Mouse (Mus musculus) kidney, adult 2 months (tissue): ENCODE measurements around the gene Lingo3. TPM values are rescaled to one million over a fixed set of nuclear protein-coding genes. Genes with fewer than 3 reads are reported as not detected.

Experiments
- DNase-seq: peaks from one replicate; pipeline ENCODE4 v3.0.0; 2021
- H3K27ac ChIP-seq: fragments of 200-500 bp; 2 replicates; pipeline ENCODE4 v1.5.1; 2012; ENCODE audit warnings: low read depth, low read length, control low read depth, inconsistent platforms; ENCODE audit not compliant: insufficient read depth
- H3K27me3 ChIP-seq: fragments of 200-500 bp; replicated peaks from 2 replicates; pipeline ENCODE4 v1.6.1; 2012; ENCODE audit warnings: mild to moderate bottlenecking, moderate library complexity, low read length, inconsistent platforms; ENCODE audit not compliant: control insufficient read depth, insufficient read depth
- H3K36me3 ChIP-seq: fragments of 200-500 bp; 2 replicates; pipeline ENCODE4 v1.6.1; 2012; ENCODE audit warnings: mild to moderate bottlenecking, moderate library complexity, low read length, inconsistent platforms; ENCODE audit not compliant: control insufficient read depth, insufficient read depth
- H3K4me1 ChIP-seq: fragments of 200-500 bp; 2 replicates; pipeline ENCODE4 v1.6.1; 2011; ENCODE audit warnings: low read length; ENCODE audit not compliant: control insufficient read depth, insufficient read depth
- H3K4me3 ChIP-seq: fragments of 200-500 bp; 2 replicates; pipeline ENCODE4 v1.5.1; 2011; ENCODE audit warnings: mild to moderate bottlenecking, low read depth, low read length, control low read depth; ENCODE audit not compliant: insufficient read depth
- CTCF ChIP-seq: fragments of 200-500 bp; conservative IDR thresholded peaks from 2 replicates; pipeline ENCODE4 v1.5.1; 2011; ENCODE audit warnings: low read depth, mild to moderate bottlenecking, control low read depth, low read length, moderate library complexity, mixed read lengths; ENCODE audit not compliant: insufficient read depth, insufficient read length
- POLR2A ChIP-seq: fragments of 200-500 bp; IDR thresholded peaks from one replicate; pipeline ENCODE4 v1.6.1; 2011; ENCODE audit warnings: low read depth, low read length, control low read depth
- WGBS: fragments of 180-500 bp; shearing (Covaris S2); methylation state at CpG from one replicate; pipeline ENCODE4 v1.1.7; 2018; 5-methylcytosine and 5-hydroxymethylcytosine counted together
- polyA plus RNA-seq: library from polyadenylated mRNA; depleted of rRNA; stranded (reverse); fragments of >200 nt; gene quantifications from 2 replicates; pipeline ENCODE4 v1.2.3, GENCODE M21; 2012

Gene Lingo3
- polyA plus RNA-seq, 1 experiment, result 0.09 TPM

- Histone ChIP-seq H3K4me3 (no peak overlapping the region), H3K4me1 (no peaks in the 10 kb centered on the region), H3K27me3 (no peaks in the 10 kb centered on the region; the same call in 1 of the 2 replicates), H3K36me3 (no peaks in the 10 kb centered on the region), H3K27ac (no peak overlapping the region)
- TF ChIP-seq CTCF (no peak), POLR2A (no peak)
- DNase-seq, result no peak
- WGBS, result 63% methylated on average over 8 of the region's 8 CpGs
Observed at GRCm38 (mm10) chr10:80845055-80845693, 1.3 kb upstream of the Lingo3 start.

- WGBS, result 12% methylated on average over 32 of the region's 32 CpGs
- no peak for TF ChIP-seq POLR2A
- no peak for TF ChIP-seq CTCF
- Histone ChIP-seq H3K4me3 (no peak overlapping the region), H3K27me3 (no peaks in the 10 kb centered on the region; the same call in 1 of the 2 replicates), H3K27ac (no peak overlapping the region), H3K36me3 (no peaks in the 10 kb centered on the region), H3K4me1 (no peaks in the 10 kb centered on the region)
- DNase-seq, result no peak
Observed at GRCm38 (mm10) chr10:80843087-80843930, 530 bp downstream of the Lingo3 start.

- H3K27me3 ChIP-seq, result no peaks in the 10 kb centered on the region; the same call in 1 of the 2 replicates
- TF ChIP-seq POLR2A (no peak), CTCF (no peak)
- H3K27ac ChIP-seq, result no peak overlapping the region
- no peaks in the 10 kb centered on the region for H3K4me1 ChIP-seq
- DNase-seq, result no peak
- 77% methylated on average over 15 of the region's 15 CpGs for WGBS
- H3K4me3 ChIP-seq, result no peak overlapping the region
- H3K36me3 ChIP-seq, result no peaks in the 10 kb centered on the region
Observed at GRCm38 (mm10) chr10:80842334-80842733, 1.5 kb downstream of the Lingo3 start.

- DNase-seq, result no peak
- WGBS, result 79% methylated on average over 2 of the region's 2 CpGs
- H3K4me1 ChIP-seq, result no peaks in the 10 kb centered on the region
- no peaks in the 10 kb centered on the region; the same call in 1 of the 2 replicates for H3K27me3 ChIP-seq
- H3K36me3 ChIP-seq, result no peaks in the 10 kb centered on the region
- no peak overlapping the region for H3K4me3 ChIP-seq
- no peak overlapping the region for H3K27ac ChIP-seq
- TF ChIP-seq CTCF (no peak), POLR2A (no peak)
Observed at GRCm38 (mm10) chr10:80841685-80842084, 2.2 kb downstream of the Lingo3 start.

GRCm38 (mm10) chr10:80839848-80840247 is 4.0 kb downstream of the Lingo3 start:
- DNase-seq, result no peak
- Histone ChIP-seq H3K27me3 (no peaks in the 10 kb centered on the region; the same call in 1 of the 2 replicates), H3K4me3 (no peak overlapping the region), H3K27ac (no peak overlapping the region), H3K4me1 (no peaks in the 10 kb centered on the region), H3K36me3 (no peaks in the 10 kb centered on the region)
- TF ChIP-seq POLR2A (no peak), CTCF (no peak)
- WGBS, result 53% methylated on average over 6 of the region's 6 CpGs

GRCm38 (mm10) chr10:80838346-80838912 is 5.4 kb downstream of the Lingo3 start:
- H3K27me3 ChIP-seq, result no peaks in the 10 kb centered on the region

GRCm38 (mm10) chr10:80837827-80838226 is 6.0 kb downstream of the Lingo3 start:
- H3K4me1 ChIP-seq, result no peaks in the 10 kb centered on the region
- no peak for TF ChIP-seq POLR2A
- TF ChIP-seq CTCF, result no peak
- H3K4me3 ChIP-seq, result no peak overlapping the region
- H3K27me3 ChIP-seq, result no peaks in the 10 kb centered on the region
- WGBS, result 43% methylated on average over 2 of the region's 2 CpGs
- H3K36me3 ChIP-seq, result no peaks in the 10 kb centered on the region
- no peak overlapping the region for H3K27ac ChIP-seq
- DNase-seq, result no peak

More at GRCm38 (mm10) chr10:80838346-80838912, 5.4 kb downstream of the Lingo3 start:
- no peak for DNase-seq
- Histone ChIP-seq H3K4me3 (no peak overlapping the region), H3K27ac (no peak overlapping the region), H3K4me1 (no peaks in the 10 kb centered on the region), H3K36me3 (no peaks in the 10 kb centered on the region)
- WGBS, result 75% methylated on average over 2 of the region's 2 CpGs
- TF ChIP-seq POLR2A (no peak), CTCF (no peak)
